Mouse (Mus musculus) neural tube, embryonic 11.5 days (tissue): Measurements from ENCODE around the gene Lao1. TPM values are rescaled to one million over a fixed set of nuclear protein-coding genes. Genes with fewer than 3 reads are reported as not detected.
A peak's percentile ranks its signal among the peaks of the same experiment; 100 is the strongest.
"Not testable (repeated sequence)": the region's sequence is repeated elsewhere in the genome, so short reads cannot be mapped to it uniquely, and the experiment has no call there.

Experiments used
- ATAC-seq: fragments of 200-750 bp; cut with Nextera tagmentation; 2 replicates; pipeline ENCODE4 v1.8.0; 2017; ENCODE audit warnings: moderate number of reproducible peaks, mild to moderate bottlenecking, moderate TSS enrichment, moderate library complexity; ENCODE audit not compliant: insufficient read depth, low FRiP score, low TSS enrichment
- DNase-seq: peaks from one replicate; pipeline ENCODE4 v3.0.0-alpha.2; 2015; ENCODE audit warnings: low spot score
- H3K27ac ChIP-seq: fragments of 300-500 bp; sonication (generic); 2 replicates; pipeline ENCODE4 v1.5.1; 2014; ENCODE audit warnings: low read depth, mild to moderate bottlenecking, low read length
- H3K27me3 ChIP-seq: fragments of 300-500 bp; sonication (generic); 2 replicates; pipeline ENCODE4 v1.6.1; 2014; ENCODE audit warnings: mild to moderate bottlenecking, low read length, mixed read lengths; ENCODE audit not compliant: control insufficient read depth, insufficient read depth
- H3K36me3 ChIP-seq: fragments of 300-500 bp; sonication (generic); 2 replicates; pipeline ENCODE4 v1.6.1; 2014; ENCODE audit warnings: mild to moderate bottlenecking, low read length, moderate library complexity, mixed read lengths; ENCODE audit not compliant: control insufficient read depth, insufficient read depth
- H3K4me1 ChIP-seq: fragments of 300-500 bp; sonication (generic); 2 replicates; pipeline ENCODE4 v1.6.1; 2014; ENCODE audit warnings: low read length, mixed read lengths; ENCODE audit not compliant: control insufficient read depth, insufficient read depth
- H3K4me2 ChIP-seq: fragments of 300-500 bp; sonication (generic); 2 replicates; pipeline ENCODE4 v1.6.1; 2014; ENCODE audit warnings: low read depth, mild to moderate bottlenecking, moderate library complexity
- H3K4me3 ChIP-seq: fragments of 300-500 bp; sonication (generic); 2 replicates; pipeline ENCODE4 v1.5.1; 2014; ENCODE audit warnings: low read depth, low read length
- H3K9ac ChIP-seq: fragments of 300-500 bp; sonication (generic); 2 replicates; pipeline ENCODE4 v1.6.1; 2014; ENCODE audit warnings: mild to moderate bottlenecking, low read length
- H3K9me3 ChIP-seq: fragments of 300-500 bp; sonication (generic); 2 replicates; pipeline ENCODE4 v1.6.1; 2016; ENCODE audit warnings: low read length; ENCODE audit not compliant: control insufficient read depth
- WGBS: fragments of 180-500 bp; shearing (Covaris S2); extraction: QIAGEN DNeasy Blood & Tissue Kit; methylation state at CpG from one replicate; pipeline ENCODE4 v1.1.7; 2014; 5-methylcytosine and 5-hydroxymethylcytosine counted together
- polyA plus RNA-seq: library from polyadenylated mRNA; unstranded; fragments of >200 nt; fragmentation: Nextera tagmentation; extraction: Ambion mirVana; gene quantifications from 2 replicates; pipeline ENCODE4 v1.2.1, GENCODE M21; 2014

The Lao1 gene
- polyA plus RNA-seq, result not detected in 2 replicates

GRCm38 (mm10) chr4:118961141-118961628 lies at the start of gene Lao1:
Gene Lao1, plus strand, starts transcription at chr4:118961578.
- H3K36me3 ChIP-seq, result no peaks in the 10 kb centered on the region
- no peak within 1 kb of the TSS for H3K4me3 ChIP-seq
- H3K27me3 ChIP-seq, result no peaks in the 10 kb centered on the region
- H3K9me3 ChIP-seq, result no peaks in the 10 kb centered on the region
- DNase-seq, result no peak
- ATAC-seq, result no peak
- WGBS, result 87% methylated on average over 2 of the region's 2 CpGs
- no peak within 1 kb of the TSS for H3K9ac ChIP-seq
- no peaks in the 10 kb centered on the region for H3K4me1 ChIP-seq
- no peak within 1 kb of the TSS for H3K27ac ChIP-seq
- no peak within 1 kb of the TSS for H3K4me2 ChIP-seq

DNA sequence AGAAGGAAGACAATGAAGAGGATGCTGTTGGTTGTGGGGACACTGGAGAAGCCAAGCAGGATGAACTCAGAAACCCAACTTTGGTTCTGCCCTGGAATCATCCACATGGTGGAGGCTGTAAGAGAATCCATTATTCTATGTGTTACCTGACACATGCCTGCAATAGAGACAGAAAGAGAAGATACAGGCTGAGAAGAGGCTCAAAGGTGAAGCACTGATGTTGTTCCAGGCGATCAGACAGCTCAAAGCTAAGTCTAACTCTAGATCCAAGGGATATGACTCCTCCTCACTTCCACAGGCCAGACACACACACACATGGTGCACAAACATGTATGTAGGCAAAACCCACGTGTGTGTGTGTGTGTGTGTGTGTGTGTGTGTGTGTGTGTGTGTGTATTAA lies 44.0 kb upstream of the Lao1 start, which contains the start of gene Olfr1329:
Olfr1329 (minus strand) TSS at position 101 of the 400 bp plus-strand sequence.
- H3K27ac ChIP-seq, H3K4me2 ChIP-seq, H3K9me3 ChIP-seq, H3K4me1 ChIP-seq, H3K36me3 ChIP-seq, H3K4me3 ChIP-seq, H3K27me3 ChIP-seq, DNase-seq, H3K9ac ChIP-seq, ATAC-seq: not testable (repeated sequence)
- 60% methylated on average over 2 of the region's 2 CpGs for WGBS

- H3K27ac ChIP-seq, DNase-seq, ATAC-seq, H3K4me2 ChIP-seq, H3K9me3 ChIP-seq, H3K27me3 ChIP-seq, H3K36me3 ChIP-seq, H3K4me3 ChIP-seq, H3K9ac ChIP-seq, H3K4me1 ChIP-seq: not testable (repeated sequence)
- WGBS, result 82% methylated on average over 3 of the region's 3 CpGs
Observed at GRCm38 (mm10) chr4:118931326-118931725, 30.1 kb upstream of the Lao1 start.

- no peak within 1 kb of the TSS for H3K9ac ChIP-seq
- H3K4me2 ChIP-seq, result no peak within 1 kb of the TSS
- no peak for DNase-seq
- H3K4me3 ChIP-seq, result no peak within 1 kb of the TSS
- H3K9me3 ChIP-seq, result no peaks in the 10 kb centered on the region
- 65% methylated on average over 2 of the region's 2 CpGs for WGBS
- no peaks in the 10 kb centered on the region for H3K27me3 ChIP-seq
- ATAC-seq, result no peak
- no peak within 1 kb of the TSS for H3K27ac ChIP-seq
- H3K4me1 ChIP-seq, result no peaks in the 10 kb centered on the region
- no peaks in the 10 kb centered on the region for H3K36me3 ChIP-seq
Observed at GRCm38 (mm10) chr4:118938512-118938911, 22.9 kb upstream of the Lao1 start, which contains the start of gene Olfr1328. Gene Olfr1328, minus strand, starts transcription at chr4:118938612.

DNA sequence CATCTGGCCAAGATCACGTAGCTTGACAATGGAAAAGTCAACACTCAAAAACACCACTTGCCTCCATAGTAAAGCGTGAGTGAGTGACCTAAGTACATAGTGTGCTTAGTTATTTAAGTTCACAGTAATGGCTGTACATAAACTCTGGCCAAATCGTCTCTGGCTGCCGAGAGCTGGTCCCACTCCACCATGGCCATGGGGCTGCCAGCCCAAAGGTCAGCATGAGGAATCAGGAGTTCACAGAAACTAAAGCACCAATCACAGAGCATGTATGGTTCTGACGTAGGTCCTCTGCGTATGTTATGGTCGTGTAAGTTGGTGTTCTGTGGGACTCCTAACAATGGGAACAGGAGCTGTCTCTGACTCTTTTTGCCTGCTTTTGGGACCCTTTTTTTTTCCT lies 2.6 kb upstream of the Lao1 start:
- Histone ChIP-seq H3K4me1 (no peaks in the 10 kb centered on the region), H3K9ac (no peak overlapping the region), H3K9me3 (no peaks in the 10 kb centered on the region), H3K4me2 (no peak overlapping the region), H3K36me3 (no peaks in the 10 kb centered on the region), H3K27me3 (no peaks in the 10 kb centered on the region), H3K27ac (no peak overlapping the region), H3K4me3 (no peak overlapping the region)
- ATAC-seq (no peak), DNase-seq (no peak)
- WGBS, result 89% methylated on average over 7 of the region's 7 CpGs

DNA sequence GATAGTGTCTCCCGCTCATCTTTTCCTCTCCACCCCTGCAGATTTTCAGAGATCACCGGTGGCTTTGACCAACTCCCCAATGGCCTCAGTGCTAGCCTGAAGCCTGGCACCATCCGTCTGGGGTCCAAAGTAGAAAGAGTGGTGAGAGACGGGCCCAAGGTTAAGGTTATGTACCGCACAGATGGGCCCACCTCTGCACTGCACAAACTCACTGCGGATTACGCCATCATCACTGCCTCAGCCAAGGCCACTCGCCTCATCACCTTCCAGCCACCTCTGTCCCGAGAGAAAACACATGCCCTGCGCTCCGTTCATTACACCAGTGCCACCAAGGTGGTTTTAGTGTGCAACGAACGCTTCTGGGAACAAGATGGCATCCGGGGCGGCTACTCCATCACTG lies 6.3 kb downstream of the Lao1 start:
- no peaks in the 10 kb centered on the region for H3K27me3 ChIP-seq
- H3K4me3 ChIP-seq, result no peak overlapping the region
- H3K4me2 ChIP-seq, result no peak overlapping the region
- ATAC-seq (no peak), DNase-seq (no peak)
- H3K9me3 ChIP-seq, result no peaks in the 10 kb centered on the region
- no peak overlapping the region for H3K27ac ChIP-seq
- H3K4me1 ChIP-seq, result no peaks in the 10 kb centered on the region
- no peak overlapping the region for H3K9ac ChIP-seq
- no peaks in the 10 kb centered on the region for H3K36me3 ChIP-seq
- WGBS, result 93% methylated on average over 15 of the region's 15 CpGs

DNA sequence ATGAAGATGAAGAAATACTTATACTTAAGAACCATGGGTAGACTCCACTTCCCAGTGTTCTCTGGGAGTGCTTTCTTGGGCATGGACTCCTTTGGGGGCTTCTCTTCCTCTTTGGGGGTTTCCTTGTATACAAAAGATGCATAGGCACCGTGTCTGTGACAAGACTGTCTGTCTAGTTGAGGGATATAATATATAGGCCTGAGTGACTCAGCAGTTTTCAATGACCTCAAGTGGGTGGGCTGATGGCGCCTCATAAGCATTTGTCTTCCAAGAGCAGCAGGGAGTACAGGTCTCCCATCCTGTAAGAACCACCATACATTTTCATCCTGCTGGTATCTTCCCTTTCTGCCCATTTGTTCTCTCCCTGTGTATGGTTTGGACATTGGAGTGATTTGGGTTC lies 11.9 kb downstream of the Lao1 start:
- H3K27ac ChIP-seq, result no peak overlapping the region
- H3K4me2 ChIP-seq, result no peak overlapping the region
- ATAC-seq (no peak), DNase-seq (no peak)
- no peaks in the 10 kb centered on the region for H3K9me3 ChIP-seq
- no peak overlapping the region for H3K9ac ChIP-seq
- no peaks in the 10 kb centered on the region for H3K36me3 ChIP-seq
- H3K4me1 ChIP-seq, result no peaks in the 10 kb centered on the region
- WGBS, result 74% methylated on average over 2 of the region's 2 CpGs
- H3K4me3 ChIP-seq, result no peak overlapping the region
- H3K27me3 ChIP-seq, result no peaks in the 10 kb centered on the region

DNA sequence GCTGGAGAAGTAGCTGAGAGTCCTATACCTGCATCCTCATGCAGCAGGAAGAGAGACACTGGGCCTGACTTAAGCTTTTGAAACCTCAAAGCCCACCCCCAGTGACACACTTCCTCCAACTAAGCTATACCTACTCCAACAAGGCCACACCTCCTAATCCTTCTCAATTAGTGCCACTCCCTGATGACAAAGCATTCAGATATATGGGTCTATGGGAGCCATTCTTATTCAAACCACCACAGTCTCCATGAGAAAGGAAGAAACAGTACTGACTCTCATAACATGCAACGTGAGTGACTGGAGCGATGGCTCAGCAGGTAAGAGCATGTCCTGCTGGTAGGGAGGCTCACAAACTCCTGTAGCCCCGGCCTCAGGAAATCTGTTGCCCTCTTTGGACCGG lies 23.9 kb downstream of the Lao1 start:
- H3K27ac ChIP-seq, result no peak overlapping the region
- WGBS, result 89% methylated on average over 4 of the region's 4 CpGs
- no peaks in the 10 kb centered on the region for H3K4me1 ChIP-seq
- no peak for ATAC-seq
- no peak overlapping the region for H3K4me2 ChIP-seq
- no peaks in the 10 kb centered on the region for H3K27me3 ChIP-seq
- no peaks in the 10 kb centered on the region for H3K36me3 ChIP-seq
- H3K9me3 ChIP-seq, result no peaks in the 10 kb centered on the region
- no peak overlapping the region for H3K4me3 ChIP-seq
- no peak for DNase-seq
- no peak overlapping the region for H3K9ac ChIP-seq

- no peak overlapping the region for H3K4me2 ChIP-seq
- no peaks in the 10 kb centered on the region for H3K36me3 ChIP-seq
- DNase-seq, result peak; percentile 44
- no peak overlapping the region for H3K9ac ChIP-seq
- H3K9me3 ChIP-seq, result no peaks in the 10 kb centered on the region
- no peaks in the 10 kb centered on the region for H3K27me3 ChIP-seq
- no peak for ATAC-seq
- H3K4me1 ChIP-seq, result no peaks in the 10 kb centered on the region
- H3K4me3 ChIP-seq, result no peak overlapping the region
- H3K27ac ChIP-seq, result no peak overlapping the region
- WGBS, result 9% methylated on average over 3 of the region's 3 CpGs
Observed at GRCm38 (mm10) chr4:118988535-118988934, 27.2 kb downstream of the Lao1 start.
